Mouse (Mus musculus) C2C12 (cell line): Measurements from ENCODE around the gene Npr2. TPM values are rescaled to one million over a fixed set of nuclear protein-coding genes. Genes with fewer than 3 reads are reported as not detected.

ENCODE experiments used
- H3K27me3 ChIP-seq: one replicate; pipeline ENCODE4 v1.6.1; 2011; ENCODE audit not compliant: control insufficient read depth, insufficient read depth, insufficient read length
- H3K36me3 ChIP-seq: one replicate; pipeline ENCODE4 v1.6.1; 2011; ENCODE audit not compliant: control insufficient read depth, insufficient read depth
- H3K4me3 ChIP-seq: one replicate; pipeline ENCODE4 v1.5.1; 2011; ENCODE audit warnings: mild to moderate bottlenecking, control low read depth; ENCODE audit not compliant: poor library complexity, insufficient read depth, severe bottlenecking
- H3K79me2 ChIP-seq: one replicate; pipeline ENCODE4 v1.6.1; 2011; ENCODE audit not compliant: control insufficient read depth, insufficient read depth
- H3K79me3 ChIP-seq: one replicate; pipeline ENCODE4 v1.6.1; 2011; ENCODE audit warnings: low read depth, control low read depth
- H3ac ChIP-seq: one replicate; pipeline ENCODE3; 2011; ENCODE audit warnings: low read depth; ENCODE audit not compliant: control insufficient read depth, insufficient read length
- CEBPB ChIP-seq: IDR thresholded peaks from one replicate; pipeline ENCODE4 v1.6.1; 2011; ENCODE audit warnings: low read depth, mild to moderate bottlenecking, control low read depth, moderate library complexity
- CTCF ChIP-seq: IDR thresholded peaks from one replicate; pipeline ENCODE4 v1.5.1; 2011; ENCODE audit not compliant: control insufficient read depth, insufficient read depth, insufficient read length
- FOSL1 ChIP-seq: IDR thresholded peaks from one replicate; pipeline ENCODE4 v1.8.0; 2011; ENCODE audit warnings: mild to moderate bottlenecking, low read length; ENCODE audit not compliant: poor library complexity, insufficient read depth, severe bottlenecking
- MAX ChIP-seq: IDR thresholded peaks from one replicate; pipeline ENCODE4 v1.6.1; 2011; ENCODE audit warnings: mild to moderate bottlenecking, control low read depth
- MYOD1 ChIP-seq: IDR thresholded peaks from one replicate; pipeline ENCODE4 v1.6.1; 2011; ENCODE audit warnings: low read depth; ENCODE audit not compliant: control insufficient read depth, insufficient read length
- MYOG ChIP-seq: IDR thresholded peaks from one replicate; pipeline ENCODE4 v1.6.1; 2011; ENCODE audit not compliant: control insufficient read depth, insufficient read length; ENCODE audit errors: extremely low read depth
- USF1 ChIP-seq: IDR thresholded peaks from one replicate; pipeline ENCODE4 v1.6.1; 2011; ENCODE audit warnings: low read depth, mild to moderate bottlenecking, control low read depth, moderate library complexity
- polyA plus RNA-seq: library from polyadenylated mRNA; unstranded; fragments of >200 nt; fragmentation: generic; extraction: Trizol; gene quantifications from one replicate; pipeline ENCODE4 v1.2.1, GENCODE M21; 2012; ENCODE audit warnings: missing spikeins

Gene Npr2
- polyA plus RNA-seq, 1 experiment, result 7.3 TPM

DNA sequence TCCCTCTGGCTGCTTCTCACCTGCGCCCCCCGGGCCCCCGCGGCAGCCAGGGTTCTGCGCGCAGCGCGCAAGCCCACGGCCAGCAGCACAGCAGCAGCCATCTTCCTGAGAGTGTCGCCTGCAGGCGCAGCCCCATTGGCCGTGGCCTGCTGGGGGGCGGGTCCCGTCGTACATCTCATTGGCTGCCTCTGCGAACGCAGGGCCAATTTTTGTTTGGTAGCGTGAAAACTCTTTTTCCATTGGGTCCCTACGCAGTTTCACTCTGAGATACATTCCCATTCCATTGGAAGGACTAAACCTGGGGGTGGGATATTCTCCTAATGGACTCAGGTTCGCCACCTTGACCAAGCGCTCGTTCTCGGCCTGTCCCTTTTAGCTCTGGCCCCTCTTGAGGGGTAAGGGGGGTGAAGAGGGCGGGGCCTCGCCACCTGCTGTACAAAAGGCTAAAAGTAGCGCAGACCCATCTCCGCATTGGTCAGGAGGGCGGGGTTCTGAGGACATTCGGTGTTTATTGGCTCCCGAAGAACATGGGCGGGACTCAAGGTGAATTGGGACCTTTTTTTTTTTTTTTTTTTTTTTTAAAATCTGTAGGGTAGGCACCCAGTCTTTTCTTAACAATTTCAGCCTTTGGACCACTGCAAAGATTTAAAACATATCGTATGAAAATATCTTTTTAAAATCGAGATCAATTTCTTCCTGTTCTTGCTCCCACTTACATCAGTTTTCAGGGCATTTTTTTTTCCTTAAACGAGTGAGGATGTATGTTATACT is 24.8 kb downstream of the Npr2 start, which contains the start of gene Hint2:
Hint2 (minus strand) TSS at position 128 of the 771 bp plus-strand sequence.
- Histone ChIP-seq H3K79me3 (no peaks in the 10 kb centered on the region), H3K27me3 (peaks cover 22% of the 10 kb centered on the region), H3K79me2 (no peaks in the 10 kb centered on the region), H3K4me3 (peak within 1 kb of the TSS; percentile 49), H3K36me3 (no peaks in the 10 kb centered on the region), H3ac (peak within 1 kb of the TSS; percentile 79)
- no peak for TF ChIP-seq CTCF
- TF ChIP-seq USF1, result no peak
- no peak for TF ChIP-seq FOSL1
- no peak for TF ChIP-seq CEBPB
- no peak for TF ChIP-seq MYOD1
- no peak for TF ChIP-seq MYOG
- TF ChIP-seq MAX, result no peak

DNA sequence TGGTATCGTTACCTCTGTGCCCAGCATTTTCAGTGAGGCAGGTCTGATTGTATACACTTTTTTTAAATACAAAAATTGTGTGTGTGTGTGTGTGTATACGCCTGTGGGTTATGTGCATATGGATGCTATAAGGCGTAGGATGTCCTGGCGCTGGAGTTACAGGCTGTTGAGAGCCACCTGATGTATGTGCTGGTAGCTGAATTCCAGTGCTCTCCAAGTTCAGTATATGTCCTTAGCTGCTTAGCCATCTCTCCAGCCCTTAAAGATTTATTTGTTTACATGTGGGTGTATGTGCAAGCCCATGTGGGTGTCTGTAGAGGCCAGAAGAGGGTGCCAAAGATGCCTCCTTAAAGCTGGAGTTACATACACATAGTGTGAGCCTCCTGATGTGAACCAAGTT is 25.4 kb downstream of the Npr2 start:
- TF ChIP-seq USF1 (no peak), MAX (no peak), MYOG (no peak), MYOD1 (no peak), CEBPB (no peak), FOSL1 (no peak), CTCF (no peak)
- no peak overlapping the region for H3ac ChIP-seq
- H3K4me3 ChIP-seq, result no peak overlapping the region
- H3K79me2 ChIP-seq, result no peaks in the 10 kb centered on the region
- H3K36me3 ChIP-seq, result no peaks in the 10 kb centered on the region
- H3K79me3 ChIP-seq, result no peaks in the 10 kb centered on the region
- H3K27me3 ChIP-seq, result peaks cover 28% of the 10 kb centered on the region

DNA sequence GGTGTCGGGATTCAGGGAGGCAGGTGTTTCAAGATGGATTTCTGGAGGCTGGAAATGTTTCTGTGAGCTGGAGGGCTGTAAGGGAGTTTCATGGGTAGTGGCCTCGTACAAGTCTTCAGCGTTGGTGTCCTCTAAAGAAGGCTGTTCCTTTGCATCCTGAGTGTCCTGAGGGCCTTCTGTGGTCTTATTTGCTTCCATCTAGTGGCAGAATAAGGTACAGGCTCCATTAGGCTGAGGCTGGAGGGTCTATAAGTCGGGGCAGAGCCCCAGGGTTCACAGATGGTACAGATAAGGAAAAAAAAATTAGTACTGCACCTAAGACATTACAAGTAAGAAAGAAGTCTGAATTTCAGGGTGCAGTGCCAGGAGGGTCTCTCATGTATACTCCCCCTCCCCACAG is 34.7 kb downstream of the Npr2 start:
- H3K79me3 ChIP-seq, result no peaks in the 10 kb centered on the region
- no peak overlapping the region for H3K4me3 ChIP-seq
- no peaks in the 10 kb centered on the region for H3K79me2 ChIP-seq
- no peaks in the 10 kb centered on the region for H3K36me3 ChIP-seq
- no peak overlapping the region for H3ac ChIP-seq
- H3K27me3 ChIP-seq, result peaks cover 38% of the 10 kb centered on the region
- TF ChIP-seq USF1 (no peak), CTCF (no peak), MYOG (no peak), MYOD1 (no peak), FOSL1 (no peak), MAX (no peak), CEBPB (no peak)

DNA sequence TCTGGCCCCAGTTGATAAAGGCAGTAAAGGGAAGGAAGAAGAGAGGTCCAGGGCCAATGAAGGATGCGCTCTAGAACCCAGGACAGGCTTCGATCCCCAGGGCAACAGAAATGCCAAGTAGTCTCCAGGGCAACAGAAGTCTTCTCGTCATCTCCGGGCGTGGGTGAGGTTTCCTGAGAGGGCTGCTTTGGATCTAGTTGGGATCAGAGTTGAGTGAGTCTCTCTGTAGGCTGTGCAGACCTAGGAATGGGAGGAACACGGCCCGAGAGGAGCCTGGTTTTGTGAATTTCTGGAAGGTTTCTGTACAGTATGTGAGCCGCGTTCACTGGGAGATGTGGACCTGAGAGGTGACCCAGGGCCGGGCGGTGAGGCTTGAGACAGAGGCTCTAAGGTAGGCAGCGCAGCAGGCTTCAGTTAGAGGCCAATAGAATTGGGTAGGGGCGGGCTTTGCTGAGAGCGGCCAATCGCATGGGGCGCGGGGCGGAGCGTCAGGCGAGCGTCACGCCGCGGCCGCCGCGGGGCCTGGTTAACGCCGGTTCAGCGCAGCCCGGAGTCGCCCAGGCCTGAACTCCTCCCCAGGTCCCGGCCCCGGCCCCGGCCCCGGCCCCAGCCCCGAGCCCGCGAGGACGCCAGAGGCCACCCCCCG is 37.2 kb downstream of the Npr2 start, which contains the start of the genes Tmem8b and Fam221b:
Tmem8b (plus strand) TSS at position 190 of the 646 bp plus-strand sequence.
Fam221b (minus strand) TSS at position 364 of the 646 bp plus-strand sequence.
- Histone ChIP-seq H3ac (peak within 1 kb of the TSS; percentile 71), H3K79me3 (no peaks in the 10 kb centered on the region), H3K27me3 (peaks cover 19% of the 10 kb centered on the region), H3K4me3 (peak within 1 kb of the TSS; percentile 38), H3K36me3 (no peaks in the 10 kb centered on the region), H3K79me2 (no peaks in the 10 kb centered on the region)
- TF ChIP-seq MYOG, result no peak
- no peak for TF ChIP-seq USF1
- TF ChIP-seq FOSL1, result no peak
- TF ChIP-seq CTCF, result no peak
- no peak for TF ChIP-seq MYOD1
- TF ChIP-seq MAX, result no peak
- TF ChIP-seq CEBPB, result no peak

DNA sequence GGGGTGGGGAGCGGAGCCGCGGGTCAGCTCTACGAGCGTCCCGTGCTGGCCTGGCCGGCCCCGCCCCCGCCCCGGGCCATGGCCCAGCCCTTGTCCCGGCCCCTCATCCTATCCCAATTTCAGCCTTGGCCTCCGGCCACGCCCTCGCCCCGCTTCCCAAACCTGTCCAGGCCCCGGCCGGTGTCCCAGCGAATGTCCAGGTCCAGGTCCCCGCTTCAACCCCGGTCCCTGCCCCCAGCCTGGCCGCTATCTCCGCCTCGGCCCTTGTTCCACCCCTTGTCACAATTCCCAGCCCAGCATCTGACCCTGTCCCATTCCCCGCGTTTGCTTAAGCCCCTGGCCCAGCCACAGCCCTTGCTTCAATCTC is 37.7 kb downstream of the Npr2 start:
- Histone ChIP-seq H3K36me3 (no peaks in the 10 kb centered on the region), H3K79me3 (no peaks in the 10 kb centered on the region), H3ac (peak overlapping the region; percentile 71), H3K4me3 (peak overlapping the region; percentile 38), H3K79me2 (no peaks in the 10 kb centered on the region), H3K27me3 (peaks cover 19% of the 10 kb centered on the region)
- TF ChIP-seq MYOD1 (no peak), MAX (no peak), CEBPB (no peak), USF1 (no peak), CTCF (no peak)
